Mouse (Mus musculus) ES-Bruce4 (cell line): Measurements from ENCODE around the gene Daam1. TPM values are rescaled to one million over a fixed set of nuclear protein-coding genes. Genes with fewer than 3 reads are reported as not detected.

ENCODE experiments used
- H3K27ac ChIP-seq: 2 replicates; pipeline ENCODE4 v1.5.1; 2012; ENCODE audit warnings: low read length, inconsistent platforms; ENCODE audit not compliant: insufficient read depth
- H3K27me3 ChIP-seq: 2 replicates; pipeline ENCODE4 v1.6.1; 2012; ENCODE audit warnings: mild to moderate bottlenecking, low read length, inconsistent platforms; ENCODE audit not compliant: control insufficient read depth, poor library complexity, insufficient read depth, severe bottlenecking
- H3K36me3 ChIP-seq: 2 replicates; pipeline ENCODE4 v1.6.1; 2012; ENCODE audit warnings: inconsistent platforms, mild to moderate bottlenecking, low read length, moderate library complexity; ENCODE audit not compliant: control insufficient read depth, poor library complexity, insufficient read depth, severe bottlenecking
- H3K4me1 ChIP-seq: one replicate; pipeline ENCODE4 v1.8.1; 2011; ENCODE audit warnings: low read length; ENCODE audit not compliant: control insufficient read depth, insufficient read depth
- H3K4me3 ChIP-seq: 2 replicates; pipeline ENCODE4 v1.5.1; 2011; ENCODE audit warnings: low read depth, mild to moderate bottlenecking, low read length
- H3K9ac ChIP-seq: 2 replicates; pipeline ENCODE4 v1.6.1; 2012; ENCODE audit warnings: low read depth, mild to moderate bottlenecking, inconsistent platforms; ENCODE audit not compliant: poor library complexity, severe bottlenecking
- H3K9me3 ChIP-seq: replicated peaks from 2 replicates; pipeline ENCODE4 v1.6.1; 2012; ENCODE audit warnings: mild to moderate bottlenecking, low read length, inconsistent platforms; ENCODE audit not compliant: control insufficient read depth, poor library complexity, insufficient read depth, severe bottlenecking
- CTCF ChIP-seq: IDR thresholded peaks from one replicate; pipeline ENCODE4 v1.8.1; 2011; ENCODE audit warnings: low read depth, low read length
- EP300 ChIP-seq: IDR thresholded peaks from 2 replicates; pipeline ENCODE4 v1.6.1; 2011; ENCODE audit warnings: low read depth, low read length; ENCODE audit not compliant: insufficient read depth
- POLR2A ChIP-seq: IDR thresholded peaks from one replicate; pipeline ENCODE4 v1.8.1; 2011; ENCODE audit warnings: low read length; ENCODE audit not compliant: insufficient read depth
- polyA plus RNA-seq: library from polyadenylated mRNA; stranded (reverse); fragments of >200 nt; gene quantifications from 2 replicates; pipeline ENCODE4 v1.2.4, GENCODE M21; 2011; ENCODE audit warnings: low read depth; ENCODE audit not compliant: missing spikeins, insufficient read depth, insufficient read length

Gene Daam1
- polyA plus RNA-seq, 1 experiment: 33.0 TPM

GRCm38 (mm10) chr12:71905640-71906320, 74.9 kb downstream of the Daam1 start:
- H3K9ac ChIP-seq: no peak overlapping the region
- no peaks in the 10 kb centered on the region for H3K36me3 ChIP-seq
- H3K27me3 ChIP-seq: no peaks in the 10 kb centered on the region
- TF ChIP-seq EP300 (no peak), POLR2A (no peak), CTCF (no peak)
- peaks cover 1% of the 10 kb centered on the region for H3K4me1 ChIP-seq
- H3K9me3 ChIP-seq: no peaks in the 10 kb centered on the region
- no peak overlapping the region for H3K27ac ChIP-seq
- H3K4me3 ChIP-seq: no peak overlapping the region

DNA sequence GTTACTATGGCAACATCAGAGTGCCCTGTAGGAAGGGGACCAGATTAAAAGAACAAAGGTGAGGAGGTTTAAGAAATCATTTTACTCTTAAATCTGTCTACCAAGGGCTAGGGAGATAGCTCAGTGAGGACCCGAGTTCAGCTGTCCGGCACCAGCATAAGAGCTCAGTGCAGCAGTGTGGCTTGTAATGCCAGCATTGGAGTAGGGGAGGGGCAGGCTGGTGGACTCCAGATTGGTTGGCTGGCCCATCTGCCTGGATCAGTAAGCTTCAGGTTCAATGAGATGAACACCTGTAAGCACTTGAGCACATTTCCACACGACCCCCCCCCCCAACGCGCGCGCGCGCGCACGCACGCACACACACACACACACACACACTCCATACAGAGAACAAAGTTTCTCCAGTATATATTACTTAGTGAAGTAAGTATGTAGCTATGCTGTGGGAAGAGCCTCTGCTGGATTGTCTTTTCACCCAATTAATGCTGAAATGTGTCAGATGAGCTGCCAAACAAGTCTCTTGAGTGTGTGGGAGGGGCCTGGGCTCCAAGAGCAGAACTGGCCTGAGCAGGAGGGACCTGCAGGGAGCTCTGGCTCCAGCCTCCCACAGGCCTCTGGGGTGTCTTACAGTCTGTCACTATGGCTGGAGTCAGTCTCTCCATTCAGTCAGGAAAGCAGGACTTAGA, 75.8 kb downstream of the Daam1 start:
- no peak overlapping the region for H3K27ac ChIP-seq

DNA sequence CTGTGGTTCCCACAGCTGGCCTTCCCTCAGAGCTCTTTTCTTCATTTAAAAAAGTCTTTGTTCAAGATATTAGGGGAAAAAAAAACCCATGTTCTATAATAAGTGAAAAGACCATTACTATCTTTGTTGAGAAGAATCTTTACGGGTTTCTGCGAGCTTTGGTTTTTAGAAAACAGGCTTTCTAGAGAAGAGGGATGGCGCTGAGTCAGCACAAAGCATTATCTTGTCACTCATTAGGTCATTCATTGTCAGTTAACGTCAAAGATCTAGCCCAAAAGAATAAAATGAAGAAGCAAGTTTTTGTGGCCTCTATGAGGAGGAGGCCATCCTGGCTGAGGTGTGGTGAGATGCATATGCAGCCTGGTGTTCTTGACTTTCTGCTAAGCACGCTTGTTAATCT, 78.1 kb downstream of the Daam1 start:
- Histone ChIP-seq H3K27me3 (no peaks in the 10 kb centered on the region), H3K4me3 (no peak overlapping the region), H3K27ac (no peak overlapping the region), H3K4me1 (peaks cover 1% of the 10 kb centered on the region), H3K36me3 (no peaks in the 10 kb centered on the region), H3K9me3 (no peaks in the 10 kb centered on the region), H3K9ac (no peak overlapping the region)
- TF ChIP-seq POLR2A (no peak), EP300 (no peak)

More for the DNA sequence above, 75.8 kb downstream of the Daam1 start:
- Histone ChIP-seq H3K27me3 (no peaks in the 10 kb centered on the region), H3K4me3 (no peak overlapping the region), H3K4me1 (peaks cover 1% of the 10 kb centered on the region), H3K9ac (no peak overlapping the region), H3K36me3 (no peaks in the 10 kb centered on the region), H3K9me3 (no peaks in the 10 kb centered on the region)
- no peak for TF ChIP-seq POLR2A
- TF ChIP-seq EP300: no peak
- no peak for TF ChIP-seq CTCF

- Histone ChIP-seq H3K36me3 (no peaks in the 10 kb centered on the region), H3K27ac (no peak overlapping the region), H3K9ac (no peak overlapping the region)
These were observed 79.4 kb downstream of the Daam1 start for GRCm38 (mm10) chr12:71910246-71910645.

DNA sequence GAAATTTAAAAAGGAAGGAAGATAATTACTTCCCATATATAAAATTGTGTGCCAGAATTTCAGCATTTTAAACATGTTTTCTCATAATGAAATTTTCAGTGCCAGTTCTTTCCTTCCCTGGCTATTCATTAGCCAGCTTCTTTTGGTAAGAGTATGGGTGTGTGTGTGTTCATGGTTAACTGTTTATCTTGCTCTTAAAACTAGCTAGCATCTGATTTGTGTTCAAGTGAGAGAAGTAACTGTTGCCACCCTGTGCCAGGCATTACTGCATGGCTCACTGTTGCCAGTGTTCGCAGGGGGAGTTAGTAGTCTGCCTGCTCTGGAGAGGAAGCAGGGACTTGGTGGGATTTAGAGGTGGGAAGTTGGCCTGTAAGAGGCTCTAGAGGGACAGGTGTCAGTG, 81.4 kb downstream of the Daam1 start:
- Histone ChIP-seq H3K27ac (no peak overlapping the region), H3K9me3 (no peaks in the 10 kb centered on the region), H3K27me3 (no peaks in the 10 kb centered on the region), H3K9ac (no peak overlapping the region), H3K4me3 (no peak overlapping the region), H3K4me1 (no peaks in the 10 kb centered on the region), H3K36me3 (0 out of 2 replicates have a peak, but pooled peaks cover 6% of the 10 kb centered on the region)
- TF ChIP-seq POLR2A (no peak), CTCF (no peak), EP300 (no peak)

More at GRCm38 (mm10) chr12:71910246-71910645, 79.4 kb downstream of the Daam1 start:
- no peaks in the 10 kb centered on the region for H3K9me3 ChIP-seq
- H3K4me1 ChIP-seq: peaks cover 1% of the 10 kb centered on the region
- no peak overlapping the region for H3K4me3 ChIP-seq
- no peak for TF ChIP-seq CTCF
- TF ChIP-seq POLR2A: no peak
- no peak for TF ChIP-seq EP300
- no peaks in the 10 kb centered on the region for H3K27me3 ChIP-seq

DNA sequence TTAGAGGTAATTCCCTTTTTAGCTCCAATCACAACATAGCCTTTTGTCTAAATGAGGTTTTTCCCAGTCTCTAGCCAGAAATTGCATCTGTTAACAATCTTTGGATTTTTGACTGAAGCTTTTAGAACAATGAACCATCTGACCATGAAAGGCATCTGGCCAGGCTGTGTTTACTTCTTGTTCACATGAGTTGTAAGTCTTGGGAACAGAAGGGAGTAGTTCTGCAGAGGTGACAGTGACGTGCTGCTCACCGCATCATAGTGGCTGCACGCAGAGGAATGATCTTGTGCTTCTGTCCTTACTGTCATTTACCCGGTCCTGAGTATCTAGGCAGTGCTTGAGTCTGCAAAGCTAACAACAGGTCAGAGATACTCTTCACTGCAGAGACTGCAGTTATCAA, 88.3 kb downstream of the Daam1 start:
- Histone ChIP-seq H3K27ac (no peak overlapping the region), H3K4me1 (no peaks in the 10 kb centered on the region)

More for the DNA sequence above, 88.3 kb downstream of the Daam1 start:
- no peak overlapping the region for H3K4me3 ChIP-seq
- H3K9me3 ChIP-seq: no peaks in the 10 kb centered on the region
- TF ChIP-seq CTCF (no peak), EP300 (no peak), POLR2A (no peak)
- no peaks in the 10 kb centered on the region for H3K27me3 ChIP-seq
- H3K36me3 ChIP-seq: 0 out of 2 replicates have a peak, but pooled peaks cover 6% of the 10 kb centered on the region
- H3K9ac ChIP-seq: no peak overlapping the region
